Mouse (Mus musculus) gastrocnemius, postnatal 14 days (tissue): ENCODE results near the gene Slc35f4. TPM values are rescaled to one million over a fixed set of nuclear protein-coding genes. Genes with fewer than 3 reads are reported as not detected.
"Not testable (repeated sequence)": the region's sequence is repeated elsewhere in the genome, so short reads cannot be mapped to it uniquely, and the experiment has no call there.

Source experiments
- DNase-seq: peaks from one replicate; pipeline ENCODE4 v3.0.0; 2021; ENCODE audit warnings: mixed read lengths
- intact Hi-C: fragments of 180-260 bp; cut with DNase I; formaldehyde crosslinking; loops from one replicate; pipeline ENCODE4 v1.15.1; 2025; ENCODE audit warnings: low total_unique reads
- microRNA-seq, 2 experiments: library from miRNA; unstranded; fragments of <30 nt; microRNA quantifications; one replicate each; pipeline ENCODE4 v1.2.0; 2021
- total RNA-seq, 2 experiments: library from RNA; stranded (reverse); gene quantifications; 2 replicates each; pipeline ENCODE4 v1.2.3; 2021

The Slc35f4 gene
- total RNA-seq, 2 experiments from 2014 or later: not detected

GRCm38 (mm10) chr14:49290029-49290745 is 235.7 kb downstream of the Slc35f4 start:
- intact Hi-C loops: no loop called here
- DNase-seq: no peak

GRCm38 (mm10) chr14:49283784-49284655 is 241.8 kb downstream of the Slc35f4 start:
- intact Hi-C loops: no loop called here
- DNase-seq: no peak

- intact Hi-C loops: no loop called here
- DNase-seq: no peak
Measured at GRCm38 (mm10) chr14:49278880-49279279, 247.0 kb downstream of the Slc35f4 start.

DNA sequence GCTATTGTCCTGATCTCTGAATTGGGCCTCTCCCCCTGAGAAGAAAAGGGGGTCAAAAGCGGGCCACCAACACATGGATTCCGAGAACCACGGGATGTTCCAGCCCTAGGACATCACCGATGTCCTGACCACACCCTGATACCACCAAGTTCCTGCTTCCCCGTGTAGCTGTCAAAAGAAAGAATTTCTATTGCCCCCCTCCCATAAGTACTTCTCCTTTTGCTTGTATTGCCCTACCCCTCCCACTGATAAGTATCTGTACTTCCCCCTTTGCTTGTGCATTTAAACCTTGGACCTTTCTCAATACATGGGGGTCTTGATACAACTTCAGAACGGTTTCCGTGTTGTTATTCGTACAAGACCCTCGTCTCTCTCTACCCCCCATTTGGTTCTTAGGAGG is 247.4 kb downstream of the Slc35f4 start:
- intact Hi-C loops: not testable (repeated sequence)

GRCm38 (mm10) chr14:49277642-49278041 is 248.2 kb downstream of the Slc35f4 start:
- DNase-seq: no peak
- intact Hi-C loops: no loop called here

More for the DNA sequence above, 247.4 kb downstream of the Slc35f4 start:
- not testable (repeated sequence) for DNase-seq

GRCm38 (mm10) chr14:49275376-49275775 is 250.5 kb downstream of the Slc35f4 start:
- intact Hi-C loops: no loop called here
- no peak for DNase-seq

GRCm38 (mm10) chr14:49265286-49266002 is 260.4 kb downstream of the Slc35f4 start:
- DNase-seq: no peak
- intact Hi-C loops: no loop called here

Small RNA genes within 50 kb of the gene (microRNA-seq; reads per million reads assigned to microRNA genes)
- 0 reads per million in 2 experiments for gene Gm22949
